Comparison of ENCODE assay signal across 8 mouse cellular contexts in the genomic region with DNA sequence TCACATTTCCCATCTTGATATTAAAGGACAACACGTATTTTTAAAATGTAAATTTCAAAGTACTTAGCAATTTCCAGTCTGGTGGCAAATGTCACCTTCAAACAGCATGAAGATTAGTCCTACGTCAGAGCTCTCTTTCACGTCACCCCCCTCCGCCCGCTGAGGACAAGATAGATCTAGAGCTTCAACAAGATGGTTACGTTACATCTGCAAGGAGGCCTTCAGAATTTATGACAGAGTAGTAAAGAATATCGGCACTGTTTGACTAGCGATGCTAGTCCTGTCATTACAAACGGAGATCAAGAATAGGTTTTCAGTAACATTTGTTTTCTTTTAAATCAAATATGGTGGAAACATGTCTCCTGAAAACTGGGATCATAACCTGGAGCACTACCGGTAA. TPM values are rescaled to one million over a fixed set of nuclear protein-coding genes. Genes with fewer than 3 reads are reported as not detected.
DNase-seq lines count a peak whose midpoint lies in the region; ATAC-seq and TF ChIP-seq lines count a peak whose summit lies in the region.

No protein-coding gene starts in this region.

- DNase-seq in lung, embryonic 14.5 days, result peak; percentile 28
- no peak for DNase-seq in lung, postnatal 14 days
- DNase-seq in heart, embryonic 10.5 days (ENCODE audit: low spot score), result no peak
- DNase-seq in liver, embryonic 14.5 days (ENCODE audit: low read depth in 3 of 3, low spot score in 3 of 3), result peak in 2 of 3 experiments; percentile 18 to 28
- DNase-seq in skeletal muscle tissue, adult 2 months (ENCODE audit: low read depth, low spot score), result peak; percentile 32

- peak overlapping the region; percentile 84 for H3K4me3 ChIP-seq in lung, embryonic 14.5 days (ENCODE audit: low read depth, low read length)
- H3K4me3 ChIP-seq in brown adipose tissue, adult 24 weeks (ENCODE audit: insufficient read depth, low read depth, low read length), result peak overlapping the region; percentile 78
- H3K4me3 ChIP-seq in heart, embryonic 10.5 days, result peak overlapping the region; percentile 84
- H3K4me3 ChIP-seq in kidney, embryonic 16.5 days (ENCODE audit: low read length), result peak overlapping the region; percentile 86
- peak overlapping the region; percentile 75 to 84 for H3K4me3 ChIP-seq in liver, embryonic 14.5 days (ENCODE audit: insufficient read depth in 1 of 2, low read depth in 2 of 2, low read length in 2 of 2)

- peak overlapping the region; percentile 75 for H3K9ac ChIP-seq in lung, embryonic 14.5 days
- H3K9ac ChIP-seq in kidney, embryonic 16.5 days (replicated peaks; ENCODE audit: low read length), result peak overlapping the region; percentile 81
- peak overlapping the region; percentile 70 for H3K9ac ChIP-seq in liver, embryonic 14.5 days (replicated peaks)

- H3K27me3 ChIP-seq in lung, embryonic 14.5 days (ENCODE audit: insufficient read depth, low read length), result no peaks in the 10 kb centered on the region
- no peaks in the 10 kb centered on the region for H3K27me3 ChIP-seq in heart, embryonic 10.5 days (ENCODE audit: insufficient read depth, poor library complexity, severe bottlenecking)
- no peaks in the 10 kb centered on the region for H3K27me3 ChIP-seq in kidney, embryonic 16.5 days (ENCODE audit: insufficient read depth, low read length)
- no peaks in the 10 kb centered on the region for H3K27me3 ChIP-seq in liver, embryonic 14.5 days (ENCODE audit: control insufficient read depth, insufficient read depth, low read length)

- TF ChIP-seq CTCF in lung, embryonic 14.5 days (IDR thresholded peaks at IDR 0.05; ENCODE audit: low read depth), result no peak
- no peak for TF ChIP-seq CTCF in liver, embryonic 14.5 days (IDR thresholded peaks at IDR 0.05; ENCODE audit: low read depth)

- no peak for TF ChIP-seq EP300 in liver, embryonic 14.5 days (IDR thresholded peaks at IDR 0.05; ENCODE audit: low read depth)

- peak overlapping the region; percentile 70 for H3K4me2 ChIP-seq in lung, embryonic 14.5 days
- peak overlapping the region; percentile 83 for H3K4me2 ChIP-seq in kidney, embryonic 16.5 days (replicated peaks; ENCODE audit: low read depth, low read length)
- H3K4me2 ChIP-seq in liver, embryonic 14.5 days (ENCODE audit: low read depth), result peak overlapping the region; percentile 75

- no peaks in the 10 kb centered on the region for H3K9me3 ChIP-seq in lung, embryonic 14.5 days (ENCODE audit: low read depth, low read length)
- H3K9me3 ChIP-seq in heart, embryonic 10.5 days, result no peaks in the 10 kb centered on the region
- H3K9me3 ChIP-seq in kidney, embryonic 16.5 days (ENCODE audit: low read length), result no peaks in the 10 kb centered on the region
- no peaks in the 10 kb centered on the region for H3K9me3 ChIP-seq in liver, embryonic 14.5 days (ENCODE audit: control insufficient read depth, low read length)

- H3K36me3 ChIP-seq in lung, embryonic 14.5 days (ENCODE audit: insufficient read depth), result 0 out of 2 replicates have a peak, but pooled peaks cover 4% of the 10 kb centered on the region
- H3K36me3 ChIP-seq in heart, embryonic 10.5 days, result peaks cover 15% of the 10 kb centered on the region
- H3K36me3 ChIP-seq in kidney, embryonic 16.5 days (ENCODE audit: insufficient read depth, low read length), result peaks cover 8% of the 10 kb centered on the region; the same call in 1 of the 2 replicates
- peaks cover 2% of the 10 kb centered on the region; the same call in 1 of the 2 replicates for H3K36me3 ChIP-seq in liver, embryonic 14.5 days (replicated peaks; ENCODE audit: control insufficient read depth, insufficient read depth, low read depth)

- H3K27ac ChIP-seq in lung, embryonic 14.5 days (ENCODE audit: low read depth), result peak overlapping the region; percentile 76; the same call in 1 of the 2 replicates
- H3K27ac ChIP-seq in brown adipose tissue, adult 24 weeks (replicated peaks; ENCODE audit: low read depth, low read length), result peak overlapping the region; percentile 59
- peak overlapping the region; percentile 93 for H3K27ac ChIP-seq in heart, embryonic 10.5 days
- peak overlapping the region; percentile 82; the same call in 1 of the 2 replicates for H3K27ac ChIP-seq in kidney, embryonic 16.5 days (ENCODE audit: low read length)
- H3K27ac ChIP-seq in liver, embryonic 14.5 days, result no peak overlapping the region; the same call in 1 of the 2 replicates

- WGBS in lung, embryonic 14.5 days, result 7% methylated on average over 10 of the region's 10 CpGs
- 9% methylated on average over 10 of the region's 10 CpGs for whole genome bisulfite sequencing in heart, embryonic 10.5 days
- WGBS in kidney, embryonic 16.5 days, result 5% methylated on average over 10 of the region's 10 CpGs
- WGBS in liver, embryonic 14.5 days (ENCODE audit: insufficient replicate concordance), result 5% methylated on average over 10 of the region's 10 CpGs

- ATAC-seq in lung, embryonic 14.5 days (ENCODE audit: insufficient read depth), result no peak
- no peak for ATAC-seq in kidney, embryonic 16.5 days (ENCODE audit: low FRiP score, low TSS enrichment)
- no peak for ATAC-seq in liver, embryonic 14.5 days (ENCODE audit: insufficient read depth)
- ATAC-seq in inflammation-experienced regulatory T-cells, adult 6 months, result no peak

- no peaks in the 10 kb centered on the region for H3K4me1 ChIP-seq in lung, embryonic 14.5 days (ENCODE audit: insufficient read depth)
- H3K4me1 ChIP-seq in brown adipose tissue, adult 24 weeks (ENCODE audit: control insufficient read depth, insufficient read depth, insufficient read length, low read length), result peaks cover 8% of the 10 kb centered on the region; the same call in 1 of the 2 replicates
- 0 out of 2 replicates have a peak, but pooled peaks cover 12% of the 10 kb centered on the region for H3K4me1 ChIP-seq in heart, embryonic 10.5 days
- peaks cover 23% of the 10 kb centered on the region for H3K4me1 ChIP-seq in kidney, embryonic 16.5 days (ENCODE audit: insufficient read depth, low read length)
- H3K4me1 ChIP-seq in liver, embryonic 14.5 days (replicated peaks; ENCODE audit: control insufficient read depth in 2 of 2, insufficient read depth in 2 of 2, low read length in 1 of 2), result peaks cover 8 to 11% of the 10 kb centered on the region in 2 experiments

RNA-seq across cellular contexts. Expression of gene Wdpcp, which starts 1.1 kb away (rescaled TPM):
- 10.1 and 10.7 TPM in 2 replicates for polyA plus RNA-seq in lung, embryonic 14.5 days (2014; fragmentation: Nextera tagmentation; extraction: Ambion mirVana)
- 2.7 and 3.8 TPM in 2 replicates for polyA plus RNA-seq in brown adipose tissue, adult 24 weeks (2012; ENCODE audit: insufficient read depth, insufficient read length, missing spikeins)
- 6.8 and 7.0 TPM in 2 replicates for polyA plus RNA-seq in heart, embryonic 10.5 days (2016; fragmentation: Nextera tagmentation; extraction: Ambion mirVana)
- 13.4 and 14.5 TPM in 2 replicates for polyA plus RNA-seq in kidney, embryonic 16.5 days (2015; fragmentation: Nextera tagmentation; extraction: Ambion mirVana)
- polyA plus RNA-seq in liver, embryonic 14.5 days (2012; rRNA removed), result 0.63 and 0.73 TPM in 2 replicates
- 0.57 and 0.96 TPM in 2 replicates for polyA plus RNA-seq in liver, embryonic 14.5 days (2014; fragmentation: Nextera tagmentation; extraction: Ambion mirVana)
- polyA plus RNA-seq in inflammation-experienced regulatory T-cells, adult 6 months (2017; shearing (Covaris generic)), result 1 to 10 TPM in 1 of 3 experiments, under 1 TPM in 2; 0.20 to 2.2 (median 0.25) TPM

RNA-seq across cellular contexts. Expression of gene Mdh1, which starts 1.2 kb away (rescaled TPM):
- 330 and 378 TPM in 2 replicates for polyA plus RNA-seq in lung, embryonic 14.5 days (2014; fragmentation: Nextera tagmentation; extraction: Ambion mirVana)
- 883 and 1,269 TPM in 2 replicates for polyA plus RNA-seq in brown adipose tissue, adult 24 weeks (2012; ENCODE audit: insufficient read depth, insufficient read length, missing spikeins)
- 800 and 1,183 TPM in 2 replicates for polyA plus RNA-seq in heart, embryonic 10.5 days (2016; fragmentation: Nextera tagmentation; extraction: Ambion mirVana)
- 810 and 870 TPM in 2 replicates for polyA plus RNA-seq in kidney, embryonic 16.5 days (2015; fragmentation: Nextera tagmentation; extraction: Ambion mirVana)
- polyA plus RNA-seq in liver, embryonic 14.5 days (2012; rRNA removed), result 44.6 and 80.4 TPM in 2 replicates
- 184 and 189 TPM in 2 replicates for polyA plus RNA-seq in liver, embryonic 14.5 days (2014; fragmentation: Nextera tagmentation; extraction: Ambion mirVana)
- polyA plus RNA-seq in inflammation-experienced regulatory T-cells, adult 6 months (2017; shearing (Covaris generic)), result 100 to 1,000 TPM; 421 to 446 (median 430) TPM

Comparison
In these comparisons a context has a peak if more than half of its experiments do, and no peak if none do; other contexts are left out.
1. DNase-seq: peak in lung, embryonic 14.5 days (single experiment), liver, embryonic 14.5 days (2 of 3) and skeletal muscle tissue, adult 2 months (single experiment); none in lung, postnatal 14 days (single experiment) and heart, embryonic 10.5 days (single experiment).
2. Peak in every context shown above with its lines, with median percentiles within 50 percentile points of each other: H3K4me2 ChIP-seq, H3K4me3 ChIP-seq and H3K9ac ChIP-seq.